Mouse (Mus musculus): ENCODE results near the gene Agpat1. TPM values are rescaled to one million over a fixed set of nuclear protein-coding genes. Genes with fewer than 3 reads are reported as not detected.

Agpat1 gene
- polyA plus RNA-seq, 1 experiment from 2014 or later, result 52.5 TPM

Other genes starting within 250 kb of the Agpat1 start
- gene Btnl2, start 249.4 kb upstream of the Agpat1 start, polyA plus RNA-seq (2016; fragmentation: Nextera tagmentation; extraction: Ambion mirVana), result 0.09 TPM in 1 of 2 replicates, not detected in the other
- not detected in 2 replicates for gene Btnl1, start 227.1 kb upstream of the Agpat1 start, polyA plus RNA-seq (2016; fragmentation: Nextera tagmentation; extraction: Ambion mirVana)
- gene BC051142, start 205.4 kb upstream of the Agpat1 start, polyA plus RNA-seq (2016; fragmentation: Nextera tagmentation; extraction: Ambion mirVana), result not detected in 2 replicates
- not detected in 2 replicates for gene Btnl4, start 126.9 kb upstream of the Agpat1 start, polyA plus RNA-seq (2016; fragmentation: Nextera tagmentation; extraction: Ambion mirVana)
- gene Btnl6, start 86.9 kb upstream of the Agpat1 start, polyA plus RNA-seq (2016; fragmentation: Nextera tagmentation; extraction: Ambion mirVana), result not detected in 2 replicates
- gene Notch4, start 40.0 kb upstream of the Agpat1 start, polyA plus RNA-seq (2016; fragmentation: Nextera tagmentation; extraction: Ambion mirVana), result 5.7 and 6.5 TPM in 2 replicates
- 4.4 and 4.6 TPM in 2 replicates for gene Gpsm3, start 14.5 kb upstream of the Agpat1 start, polyA plus RNA-seq (2016; fragmentation: Nextera tagmentation; extraction: Ambion mirVana)
- gene Pbx2, start 13.0 kb upstream of the Agpat1 start, polyA plus RNA-seq (2016; fragmentation: Nextera tagmentation; extraction: Ambion mirVana), result 13.0 and 13.2 TPM in 2 replicates
- 3.8 TPM in 2 replicates for gene Ager, start 6.4 kb upstream of the Agpat1 start, polyA plus RNA-seq (2016; fragmentation: Nextera tagmentation; extraction: Ambion mirVana)
- 123 and 126 TPM in 2 replicates for gene Rnf5, start 572 bp upstream of the Agpat1 start, polyA plus RNA-seq (2016; fragmentation: Nextera tagmentation; extraction: Ambion mirVana)
- gene Egfl8, start 11.7 kb downstream of the Agpat1 start, polyA plus RNA-seq (2016; fragmentation: Nextera tagmentation; extraction: Ambion mirVana), result 0.30 and 0.57 TPM in 2 replicates
- 28.9 TPM in 2 replicates for gene Ppt2, start 24.2 kb downstream of the Agpat1 start, polyA plus RNA-seq (2016; fragmentation: Nextera tagmentation; extraction: Ambion mirVana)
- 0.17 TPM in 1 of 2 replicates, not detected in the other for gene Prrt1, start 25.3 kb downstream of the Agpat1 start, polyA plus RNA-seq (2016; fragmentation: Nextera tagmentation; extraction: Ambion mirVana)
- 10.2 and 11.1 TPM in 2 replicates for gene Fkbpl, start 40.5 kb downstream of the Agpat1 start, polyA plus RNA-seq (2016; fragmentation: Nextera tagmentation; extraction: Ambion mirVana)
- gene Atf6b, start 42.9 kb downstream of the Agpat1 start, polyA plus RNA-seq (2016; fragmentation: Nextera tagmentation; extraction: Ambion mirVana), result 63.2 and 67.0 TPM in 2 replicates
- 0.77 and 0.98 TPM in 2 replicates for gene Tnxb, start 66.3 kb downstream of the Agpat1 start, polyA plus RNA-seq (2016; fragmentation: Nextera tagmentation; extraction: Ambion mirVana)
- gene C4b, start 139.6 kb downstream of the Agpat1 start, polyA plus RNA-seq (2016; fragmentation: Nextera tagmentation; extraction: Ambion mirVana), result 0.15 TPM in 1 of 2 replicates, not detected in the other
- gene Cyp21a1, start 200.3 kb downstream of the Agpat1 start, polyA plus RNA-seq (2016; fragmentation: Nextera tagmentation; extraction: Ambion mirVana), result 0.15 TPM in 1 of 2 replicates, not detected in the other
- gene Stk19, start 232.7 kb downstream of the Agpat1 start, polyA plus RNA-seq (2016; fragmentation: Nextera tagmentation; extraction: Ambion mirVana), result 18.2 and 19.6 TPM in 2 replicates
- gene Dxo, start 232.8 kb downstream of the Agpat1 start, polyA plus RNA-seq (2016; fragmentation: Nextera tagmentation; extraction: Ambion mirVana), result 37.2 and 39.9 TPM in 2 replicates
- gene Skiv2l, start 245.9 kb downstream of the Agpat1 start, polyA plus RNA-seq (2016; fragmentation: Nextera tagmentation; extraction: Ambion mirVana), result 35.3 and 39.5 TPM in 2 replicates
- 73.7 and 81.3 TPM in 2 replicates for gene Nelfe, start 246.1 kb downstream of the Agpat1 start, polyA plus RNA-seq (2016; fragmentation: Nextera tagmentation; extraction: Ambion mirVana)

Data from heart, embryonic 12.5 days (tissue).